19 mouse cellular contexts compared by ENCODE assay signal in genomic region chr10:94611228-94611968, GRCm38 (mm10).
DNase-seq lines count a peak whose midpoint lies in the region; ATAC-seq and TF ChIP-seq lines count a peak whose summit lies in the region.
"Had no signal": no experiment of that assay in that cellular context is flagged by ENCODE, and none has a peak within 500 bp of the region (broad histone marks: within the 10 kb centered on the region; RNA-seq: fewer than 3 reads in every experiment).

No protein-coding gene starts in this region.

- H3K9ac ChIP-seq in forebrain, embryonic 15.5 days (replicated peaks) = no peak overlapping the region
- H3K9ac ChIP-seq in forebrain, embryonic 12.5 days = no peak overlapping the region
- no peak overlapping the region for H3K9ac ChIP-seq in midbrain, postnatal 0 days (replicated peaks; ENCODE audit: low read length, poor library complexity, severe bottlenecking)
- H3K9ac ChIP-seq: limb, embryonic 13.5 days; liver, embryonic 13.5 days; neural tube, embryonic 15.5 days had no signal

- H3K27ac ChIP-seq in forebrain, embryonic 15.5 days (replicated peaks) = peak overlapping the region; percentile 56
- H3K27ac ChIP-seq in forebrain, embryonic 12.5 days = no peak overlapping the region
- H3K27ac ChIP-seq in midbrain, postnatal 0 days (ENCODE audit: low read depth, low read length) = peak overlapping the region; percentile 1; the same call in 1 of the 2 replicates
- H3K27ac ChIP-seq: heart, embryonic 10.5 days; limb, embryonic 13.5 days; liver, embryonic 13.5 days; neural tube, embryonic 15.5 days had no signal

- DNase-seq in layer of hippocampus, postnatal 10 days (ENCODE audit: low spot score in 2 of 2) = peak; percentile 35 to 37
- DNase-seq in layer of hippocampus, postnatal 36 days = no peak
- DNase-seq in right cerebral cortex, postnatal 4 days = peak; percentile 49
- DNase-seq in right cerebral cortex, postnatal 25 days = no peak
- peak; percentile 69 for DNase-seq in midbrain, postnatal 0 days (ENCODE audit: low spot score)
- DNase-seq in kidney, postnatal 10 days = no peak
- DNase-seq: B cell, adult 2 months; embryo, embryonic 11 days; kidney, adult 2 months; kidney, postnatal 14 days; layer of hippocampus, adult 9-11 months; liver, embryonic 13.5 days; thymus, postnatal 4 days had no signal

- no peaks in the 10 kb centered on the region for H3K9me3 ChIP-seq in forebrain, embryonic 15.5 days
- no peaks in the 10 kb centered on the region for H3K9me3 ChIP-seq in forebrain, embryonic 12.5 days
- H3K9me3 ChIP-seq in midbrain, postnatal 0 days (ENCODE audit: low read length) = no peaks in the 10 kb centered on the region
- H3K9me3 ChIP-seq: heart, embryonic 10.5 days; limb, embryonic 13.5 days; liver, embryonic 13.5 days; neural tube, embryonic 15.5 days had no signal

- no peak for TF ChIP-seq CTCF in midbrain, postnatal 0 days (IDR thresholded peaks at IDR 0.05)

- WGBS in forebrain, embryonic 15.5 days = 58% methylated on average over 13 of the region's 13 CpGs
- 71% methylated on average over 13 of the region's 13 CpGs for whole genome bisulfite sequencing in forebrain, embryonic 12.5 days
- 19% methylated on average over 13 of the region's 13 CpGs for WGBS in midbrain, postnatal 0 days

- H3K27me3 ChIP-seq in forebrain, embryonic 15.5 days = no peaks in the 10 kb centered on the region
- no peaks in the 10 kb centered on the region for H3K27me3 ChIP-seq in forebrain, embryonic 12.5 days
- H3K27me3 ChIP-seq in midbrain, postnatal 0 days (ENCODE audit: insufficient read depth, low read length) = no peaks in the 10 kb centered on the region
- H3K27me3 ChIP-seq: limb, embryonic 13.5 days; liver, embryonic 13.5 days; neural tube, embryonic 15.5 days had no signal

- no peak overlapping the region for H3K4me2 ChIP-seq in forebrain, embryonic 15.5 days (replicated peaks)
- no peak overlapping the region for H3K4me2 ChIP-seq in forebrain, embryonic 12.5 days
- no peak overlapping the region for H3K4me2 ChIP-seq in midbrain, postnatal 0 days (ENCODE audit: low read depth, low read length, poor library complexity, severe bottlenecking)
- H3K4me2 ChIP-seq: limb, embryonic 13.5 days; liver, embryonic 13.5 days; neural tube, embryonic 15.5 days had no signal

- ATAC-seq in forebrain, embryonic 15.5 days (replicated peaks) = no peak; the same call in 1 of the 2 replicates
- no peak for ATAC-seq in forebrain, embryonic 12.5 days (ENCODE audit: low FRiP score)
- peak; percentile 38 for ATAC-seq in midbrain, postnatal 0 days (ENCODE audit: low FRiP score)
- ATAC-seq: lung, postnatal 0 days had no signal

- no peak overlapping the region for H3K4me3 ChIP-seq in forebrain, embryonic 15.5 days
- H3K4me3 ChIP-seq in forebrain, embryonic 12.5 days (replicated peaks) = no peak overlapping the region
- no peak overlapping the region for H3K4me3 ChIP-seq in midbrain, postnatal 0 days (ENCODE audit: low read depth, low read length)
- H3K4me3 ChIP-seq: heart, embryonic 10.5 days; limb, embryonic 13.5 days; liver, embryonic 13.5 days; neural tube, embryonic 15.5 days had no signal

- peaks cover 13% of the 10 kb centered on the region for H3K4me1 ChIP-seq in forebrain, embryonic 15.5 days
- H3K4me1 ChIP-seq in forebrain, embryonic 12.5 days = no peaks in the 10 kb centered on the region; the same call in 1 of the 2 replicates
- peaks cover 9% of the 10 kb centered on the region for H3K4me1 ChIP-seq in midbrain, postnatal 0 days (ENCODE audit: insufficient read depth, low read length)
- H3K4me1 ChIP-seq: limb, embryonic 13.5 days; liver, embryonic 13.5 days had no signal

- H3K36me3 ChIP-seq in forebrain, embryonic 15.5 days = no peaks in the 10 kb centered on the region
- H3K36me3 ChIP-seq in forebrain, embryonic 12.5 days (replicated peaks) = no peaks in the 10 kb centered on the region
- no peaks in the 10 kb centered on the region for H3K36me3 ChIP-seq in midbrain, postnatal 0 days (ENCODE audit: insufficient read depth, low read length)
- H3K36me3 ChIP-seq: heart, embryonic 10.5 days; limb, embryonic 13.5 days; liver, embryonic 13.5 days; neural tube, embryonic 15.5 days had no signal

Comparison
In these comparisons a context has a peak if more than half of its experiments do, and no peak if none do; other contexts are left out.
1. DNase-seq: peak in layer of hippocampus, postnatal 10 days (2 of 2), right cerebral cortex, postnatal 4 days (single experiment) and midbrain, postnatal 0 days (single experiment); none in layer of hippocampus, postnatal 36 days (0 of 2), right cerebral cortex, postnatal 25 days (single experiment) and kidney, postnatal 10 days (single experiment).